Mouse (Mus musculus): ENCODE measurements at regions not wholly inside any gene's neighbourhood (a gene's known extent, or its start where the extent isn't known, plus 50 kb on each side); places are given as distances from the start of the nearest gene placed in this dataset.

- in situ Hi-C loops (cut with MboI, MseI), result no loop called here
Observed at GRCm38 (mm10) chr3:34384965-34385505, 265.2 kb upstream of the Sox2 start.

- in situ Hi-C loops (cut with MboI, MseI), result no loop called here
Observed at GRCm38 (mm10) chr3:34377913-34378312, 272.3 kb upstream of the Sox2 start.

GRCm38 (mm10) chr3:34377329-34377728 lies 272.9 kb upstream of the Sox2 start:
- in situ Hi-C loops (cut with MboI, MseI), result no loop called here

- in situ Hi-C loops (cut with MboI, MseI), result no loop called here
Observed at GRCm38 (mm10) chr3:34371418-34371817, 278.8 kb upstream of the Sox2 start.

GRCm38 (mm10) chr3:34338100-34338499 lies 257.0 kb upstream of the Dnajc19 start:
- in situ Hi-C loops (cut with MboI, MseI), result no loop called here

GRCm38 (mm10) chr3:34333555-34333954 lies 252.4 kb upstream of the Dnajc19 start:
- in situ Hi-C loops (cut with MboI, MseI), result no loop called here

- in situ Hi-C loops (cut with MboI, MseI), result no loop called here
Observed at GRCm38 (mm10) chr3:34331889-34332276, 250.8 kb upstream of the Dnajc19 start.

- in situ Hi-C loops (cut with MboI, MseI), result no loop called here
Observed at GRCm38 (mm10) chr3:34330970-34331888, 250.1 kb upstream of the Dnajc19 start.

GRCm38 (mm10) chr3:34328865-34329264 lies 247.7 kb upstream of the Dnajc19 start:
- in situ Hi-C loops (cut with MboI, MseI), result no loop called here

- in situ Hi-C loops (cut with MboI, MseI), result no loop called here
Observed at GRCm38 (mm10) chr3:34325669-34326068, 244.5 kb upstream of the Dnajc19 start.

- in situ Hi-C loops (cut with MboI, MseI), result no loop called here
Observed at GRCm38 (mm10) chr3:34322527-34323210, 241.5 kb upstream of the Dnajc19 start.

GRCm38 (mm10) chr3:34314798-34315197 lies 233.7 kb upstream of the Dnajc19 start:
- in situ Hi-C loops (cut with MboI, MseI), result no loop called here

GRCm38 (mm10) chr3:34314393-34314792 lies 233.3 kb upstream of the Dnajc19 start:
- in situ Hi-C loops (cut with MboI, MseI), result no loop called here

- in situ Hi-C loops (cut with MboI, MseI), result no loop called here
Observed at GRCm38 (mm10) chr3:34311944-34312343, 230.8 kb upstream of the Dnajc19 start.

- in situ Hi-C loops (cut with MboI, MseI), result loop anchor here (5.0 kb wide), 1 partner anchor 57 kb away; no protein-coding TSS in a partner anchor
Observed at GRCm38 (mm10) chr3:34299637-34300036, 218.5 kb upstream of the Dnajc19 start.

- in situ Hi-C loops (cut with MboI, MseI), result no loop called here
Observed at GRCm38 (mm10) chr3:34287836-34288235, 206.7 kb upstream of the Dnajc19 start.

GRCm38 (mm10) chr3:34270154-34270553 lies 189.0 kb upstream of the Dnajc19 start:
- in situ Hi-C loops (cut with MboI, MseI), result no loop called here

GRCm38 (mm10) chr3:34266462-34266861 lies 185.3 kb upstream of the Dnajc19 start:
- in situ Hi-C loops (cut with MboI, MseI), result no loop called here

GRCm38 (mm10) chr3:34264811-34265210 lies 183.7 kb upstream of the Dnajc19 start:
- in situ Hi-C loops (cut with MboI, MseI), result no loop called here

GRCm38 (mm10) chr3:34252730-34253337 lies 171.7 kb upstream of the Dnajc19 start:
- in situ Hi-C loops (cut with MboI, MseI), result no loop called here

GRCm38 (mm10) chr3:34242126-34242525 lies 161.0 kb upstream of the Dnajc19 start:
- in situ Hi-C loops (cut with MboI, MseI), result loop anchor here (5.0 kb wide), 1 partner anchor 60 kb away; no protein-coding TSS in a partner anchor

GRCm38 (mm10) chr3:34239978-34240377 lies 158.9 kb upstream of the Dnajc19 start:
- in situ Hi-C loops (cut with MboI, MseI), result loop anchor here (5.0 kb wide), 1 partner anchor 62 kb away; no protein-coding TSS in a partner anchor

All from T-helper 1 cell (primary cell).